21 mouse cellular contexts compared by ENCODE assay signal in the genomic region with DNA sequence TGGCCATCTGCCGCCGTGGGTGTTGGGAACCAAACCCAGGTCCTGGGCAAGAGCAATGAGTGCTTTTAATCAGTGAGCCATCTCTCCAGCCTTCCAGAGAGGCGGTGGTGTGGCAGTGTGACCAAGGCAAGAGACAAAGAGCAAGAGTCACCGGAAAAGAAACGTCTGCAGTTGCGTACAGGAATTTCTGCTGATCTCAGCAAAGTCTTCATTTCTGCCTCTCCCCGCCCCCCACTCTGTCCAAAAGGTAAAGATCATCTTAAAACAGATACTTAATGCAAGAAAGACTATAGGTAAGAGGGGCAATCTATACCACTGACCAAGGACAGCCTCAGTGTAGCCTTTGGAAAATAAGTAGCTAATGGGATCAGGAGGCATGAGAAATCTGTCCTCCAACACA. TPM values are rescaled to one million over a fixed set of nuclear protein-coding genes. Genes with fewer than 3 reads are reported as not detected.
"Had no signal": no experiment of that assay in that cellular context is flagged by ENCODE, and none has a peak within 500 bp of the region (broad histone marks: within the 10 kb centered on the region; RNA-seq: fewer than 3 reads in every experiment).

No protein-coding gene starts in this region.

- H3K27ac ChIP-seq: lung, embryonic 15.5 days; macrophage; midbrain, embryonic 13.5 days; midbrain, embryonic 15.5 days; neural tube, embryonic 12.5 days; stomach, embryonic 15.5 days; stomach, postnatal 0 days had no signal

- H3K36me3 ChIP-seq: lung, embryonic 15.5 days; midbrain, embryonic 13.5 days; midbrain, embryonic 15.5 days; neural tube, embryonic 12.5 days; stomach, embryonic 15.5 days had no signal

- H3K9me3 ChIP-seq: lung, embryonic 15.5 days; megakaryocyte, embryonic 14.5 days; midbrain, embryonic 13.5 days; midbrain, embryonic 15.5 days; neural tube, embryonic 12.5 days; stomach, embryonic 15.5 days had no signal

- H3K27me3 ChIP-seq: lung, embryonic 15.5 days; midbrain, embryonic 13.5 days; midbrain, embryonic 15.5 days; neural tube, embryonic 12.5 days; stomach, embryonic 15.5 days had no signal

- DNase-seq: liver, postnatal 0 days; lung, adult 2 months; lung, postnatal 14 days; lung, postnatal 36 days; right cerebral cortex, postnatal 14 days; thymus, adult 2 months; thymus, postnatal 25 days; thymus, postnatal 4 days had no signal

- H3K4me1 ChIP-seq: lung, embryonic 15.5 days; midbrain, embryonic 13.5 days; midbrain, embryonic 15.5 days; neural tube, embryonic 12.5 days; stomach, embryonic 15.5 days had no signal

- ATAC-seq: liver, postnatal 0 days; lung, postnatal 0 days; midbrain, embryonic 13.5 days; midbrain, embryonic 15.5 days had no signal

- H3K4me3 ChIP-seq: lung, embryonic 15.5 days; megakaryocyte, embryonic 14.5 days; midbrain, embryonic 13.5 days; midbrain, embryonic 15.5 days; neural tube, embryonic 12.5 days; stomach, embryonic 15.5 days had no signal

- H3K4me2 ChIP-seq: lung, embryonic 15.5 days; midbrain, embryonic 11.5 days; midbrain, embryonic 13.5 days; midbrain, embryonic 15.5 days; neural tube, embryonic 12.5 days; stomach, embryonic 15.5 days had no signal

- H3K9ac ChIP-seq: liver, postnatal 0 days; lung, embryonic 15.5 days; midbrain, embryonic 13.5 days; midbrain, embryonic 15.5 days; neural tube, embryonic 12.5 days; stomach, embryonic 15.5 days had no signal

RNA-seq across cellular contexts. Expression of gene Tmem150c, which starts 14.8 kb away (rescaled TPM):
- total RNA-seq: megakaryocyte progenitor cell, adult 5-6 weeks; monocyte, adult 5-6 weeks; neutrophil, adult 5-6 weeks had no signal
